Mouse (Mus musculus) midbrain, postnatal 0 days (tissue): ENCODE results near the gene Tmem198b. TPM values are rescaled to one million over a fixed set of nuclear protein-coding genes. Genes with fewer than 3 reads are reported as not detected.
A peak's percentile ranks its signal among the peaks of the same experiment; 100 is the strongest.

Source experiments
- ATAC-seq: fragments of 200-750 bp; cut with Nextera tagmentation; 2 replicates; pipeline ENCODE4 v1.8.0; 2017; ENCODE audit warnings: moderate number of reproducible peaks, mild to moderate bottlenecking, moderate TSS enrichment, moderate library complexity; ENCODE audit not compliant: low FRiP score
- DNase-seq: peaks from one replicate; pipeline ENCODE4 v3.0.0-alpha.2; 2015; ENCODE audit warnings: low spot score
- H3K27ac ChIP-seq: fragments of 300-500 bp; sonication (generic); 2 replicates; pipeline ENCODE4 v1.5.1; 2014; ENCODE audit warnings: low read depth, mild to moderate bottlenecking, low read length, mixed read lengths
- H3K27me3 ChIP-seq: fragments of 300-500 bp; sonication (generic); 2 replicates; pipeline ENCODE4 v1.6.1; 2014; ENCODE audit warnings: low read length, control low read depth, mixed read lengths; ENCODE audit not compliant: insufficient read depth
- H3K36me3 ChIP-seq: fragments of 300-500 bp; sonication (generic); 2 replicates; pipeline ENCODE4 v1.6.1; 2014; ENCODE audit warnings: low read length, control low read depth, mixed read lengths; ENCODE audit not compliant: insufficient read depth
- H3K4me1 ChIP-seq: fragments of 300-500 bp; sonication (generic); 2 replicates; pipeline ENCODE4 v1.6.1; 2014; ENCODE audit warnings: mild to moderate bottlenecking, control low read depth, antibody characterized with exemption, low read length, mixed read lengths; ENCODE audit not compliant: insufficient read depth
- H3K4me2 ChIP-seq: fragments of 300-500 bp; sonication (generic); 2 replicates; pipeline ENCODE4 v1.6.1; 2014; ENCODE audit warnings: low read depth, mild to moderate bottlenecking, low read length, mixed read lengths; ENCODE audit not compliant: poor library complexity, severe bottlenecking
- H3K4me3 ChIP-seq: fragments of 300-500 bp; sonication (generic); 2 replicates; pipeline ENCODE4 v1.5.1; 2014; ENCODE audit warnings: low read depth, mild to moderate bottlenecking, low read length, moderate library complexity
- H3K9ac ChIP-seq: fragments of 300-500 bp; sonication (generic); replicated peaks from 2 replicates; pipeline ENCODE4 v1.6.1; 2014; ENCODE audit warnings: mild to moderate bottlenecking, low read length, moderate library complexity, mixed read lengths; ENCODE audit not compliant: poor library complexity, severe bottlenecking
- H3K9me3 ChIP-seq: fragments of 300-500 bp; sonication (generic); 2 replicates; pipeline ENCODE4 v1.6.1; 2016; ENCODE audit warnings: low read length, control low read depth
- CTCF ChIP-seq: IDR thresholded peaks from 2 replicates; pipeline ENCODE4 v1.5.1; 2016; ENCODE audit warnings: antibody characterized with exemption, mild to moderate bottlenecking
- WGBS: fragments of 180-500 bp; shearing (Covaris S2); extraction: QIAGEN DNeasy Blood & Tissue Kit; methylation state at CpG from one replicate; pipeline ENCODE4 v1.1.7; 2014; 5-methylcytosine and 5-hydroxymethylcytosine counted together
- polyA plus RNA-seq: library from polyadenylated mRNA; unstranded; fragments of >200 nt; fragmentation: Nextera tagmentation; extraction: Ambion mirVana; gene quantifications from 2 replicates; pipeline ENCODE4 v1.2.1, GENCODE M21; 2015
- total RNA-seq: library from RNA; depleted of rRNA; stranded (reverse); fragments of >200 nt; gene quantifications from 2 replicates; pipeline ENCODE4 v1.2.3, GENCODE M21; 2014; rRNA removed

Tmem198b gene
- total RNA-seq (18.6 and 21.8 TPM in 2 replicates), polyA plus RNA-seq (17.1 and 18.9 TPM in 2 replicates)

DNA sequence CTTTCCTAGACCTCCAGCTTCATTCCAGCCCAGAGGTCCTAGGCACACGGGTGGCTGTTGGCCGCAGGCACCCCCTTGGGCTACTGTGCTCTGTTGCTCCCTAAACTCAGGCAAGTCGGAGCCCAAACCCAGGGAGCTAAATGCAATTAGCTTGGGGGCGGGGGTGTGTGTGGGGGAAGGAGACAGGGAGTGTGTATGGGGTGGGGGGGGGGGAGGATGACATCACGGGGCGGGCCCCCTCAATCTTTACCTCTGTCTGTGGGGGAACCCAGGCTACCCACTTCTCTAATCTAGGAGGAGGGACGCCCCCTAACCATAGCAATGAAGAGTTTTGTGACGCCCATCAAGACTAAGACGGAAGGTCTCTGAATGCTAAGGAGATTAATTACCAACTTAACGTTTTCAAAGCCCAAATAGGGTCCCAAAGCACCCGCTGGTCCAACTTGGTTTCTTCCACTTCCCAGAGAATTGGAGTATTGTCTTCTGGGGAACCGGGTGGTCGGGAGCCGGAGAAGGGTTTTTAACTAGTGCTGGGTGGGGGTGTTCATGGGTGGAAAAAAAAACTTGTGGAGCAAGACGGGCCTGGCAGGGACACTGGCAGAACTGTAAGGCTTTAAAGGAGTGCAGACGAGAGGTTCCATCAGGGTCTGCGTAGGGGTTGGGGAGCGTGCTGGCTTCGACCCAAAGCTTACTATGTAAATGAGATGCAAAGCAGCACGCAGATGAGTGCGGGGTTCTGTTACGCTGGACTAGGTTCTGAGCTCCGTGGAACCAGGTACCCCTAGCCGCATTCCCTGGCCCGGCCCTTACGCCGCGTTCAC is at the start of gene Tmem198b:
Gene Tmem198b, minus strand, starts transcription at position 100 of the 821 bp plus-strand sequence.
- DNase-seq (peak; percentile 79), ATAC-seq (peak; percentile 68)
- under 1% methylated on average over 26 of the region's 28 CpGs for WGBS
- peak within 1 kb of the TSS; percentile 85 for H3K4me3 ChIP-seq
- H3K27ac ChIP-seq: peak within 1 kb of the TSS; percentile 96
- peaks cover 28% of the 10 kb centered on the region for H3K4me1 ChIP-seq
- H3K36me3 ChIP-seq: peaks cover 14% of the 10 kb centered on the region; the same call in 1 of the 2 replicates
- TF ChIP-seq CTCF: no peak
- H3K9me3 ChIP-seq: no peaks in the 10 kb centered on the region
- no peaks in the 10 kb centered on the region for H3K27me3 ChIP-seq
- H3K9ac ChIP-seq: peak within 1 kb of the TSS; percentile 87
- peak within 1 kb of the TSS; percentile 77 for H3K4me2 ChIP-seq

DNA sequence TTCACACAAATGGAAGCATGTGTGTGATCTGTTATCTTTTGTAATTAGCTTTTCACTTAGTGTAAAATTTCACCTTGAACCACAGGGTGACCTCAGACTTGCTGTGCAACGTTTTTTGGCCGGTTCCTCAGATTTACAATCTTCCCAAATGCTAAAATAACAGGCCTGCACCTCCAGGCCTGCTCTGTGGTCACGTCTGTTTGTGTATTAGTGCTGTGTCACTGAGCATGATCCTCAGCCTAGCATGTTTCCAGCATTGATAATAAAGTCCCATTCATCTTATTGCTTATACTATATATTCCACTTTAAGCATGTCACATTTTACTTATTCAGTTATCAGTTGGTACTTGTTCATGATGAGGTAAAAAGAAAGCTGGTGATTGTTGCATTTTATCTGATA is 46.2 kb upstream of the Tmem198b start:
- WGBS: 76% methylated on average over 3 of the region's 3 CpGs
- Histone ChIP-seq H3K9me3 (no peaks in the 10 kb centered on the region), H3K27ac (no peak overlapping the region), H3K4me3 (no peak overlapping the region), H3K4me2 (no peak overlapping the region), H3K27me3 (no peaks in the 10 kb centered on the region), H3K9ac (no peak overlapping the region), H3K36me3 (no peaks in the 10 kb centered on the region; the same call in 1 of the 2 replicates), H3K4me1 (no peaks in the 10 kb centered on the region)
- TF ChIP-seq CTCF: no peak
- no peak for ATAC-seq
- DNase-seq: no peak

DNA sequence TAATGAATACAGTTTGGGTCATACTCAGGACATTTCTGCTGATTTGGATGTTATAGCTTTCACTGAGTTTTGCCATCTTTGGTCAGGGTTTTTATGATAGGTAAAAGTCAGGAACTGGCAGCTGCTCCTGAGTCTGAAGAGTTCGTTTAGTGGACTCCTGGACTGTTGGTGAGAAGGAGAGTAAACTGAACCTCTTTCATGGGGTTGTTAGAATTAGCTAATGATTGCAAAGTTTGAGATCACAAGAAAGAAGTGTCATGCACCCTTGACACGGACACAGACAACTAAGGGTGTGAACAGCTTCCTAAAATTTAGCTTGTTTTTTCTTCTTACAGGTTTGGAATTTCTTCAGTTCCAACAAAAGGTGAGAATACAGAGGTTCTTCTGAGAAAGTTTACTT is 44.3 kb upstream of the Tmem198b start:
- Histone ChIP-seq H3K4me2 (no peak overlapping the region), H3K4me3 (no peak overlapping the region), H3K4me1 (no peaks in the 10 kb centered on the region), H3K9ac (no peak overlapping the region), H3K27ac (no peak overlapping the region), H3K9me3 (no peaks in the 10 kb centered on the region), H3K36me3 (no peaks in the 10 kb centered on the region; the same call in 1 of the 2 replicates), H3K27me3 (no peaks in the 10 kb centered on the region)
- ATAC-seq (no peak), DNase-seq (no peak)
- WGBS: 81% methylated on average over 2 of the region's 2 CpGs
- no peak for TF ChIP-seq CTCF

DNA sequence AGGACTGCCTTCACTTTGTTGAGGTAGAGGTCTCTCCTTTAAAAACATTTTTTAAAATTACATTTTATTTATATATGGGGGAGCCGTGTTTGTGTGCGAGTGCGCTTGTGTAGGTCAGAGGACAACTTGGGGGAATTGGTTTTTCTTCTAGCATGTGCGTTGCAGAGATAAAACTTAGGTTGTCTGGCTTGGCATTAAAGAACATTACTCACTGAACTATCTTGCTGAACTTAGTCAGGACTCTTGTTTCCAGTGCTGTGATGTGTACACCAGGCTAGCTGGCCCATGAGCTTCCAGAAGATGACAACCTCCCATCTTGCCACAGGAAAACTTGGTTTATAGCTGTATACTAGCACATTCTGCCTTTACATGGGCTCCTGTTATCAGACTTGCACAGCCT is 42.5 kb upstream of the Tmem198b start:
- Histone ChIP-seq H3K4me3 (no peak overlapping the region), H3K4me1 (no peaks in the 10 kb centered on the region), H3K9ac (no peak overlapping the region), H3K27ac (no peak overlapping the region), H3K4me2 (no peak overlapping the region), H3K36me3 (peaks cover 3% of the 10 kb centered on the region; the same call in 1 of the 2 replicates), H3K9me3 (no peaks in the 10 kb centered on the region), H3K27me3 (no peaks in the 10 kb centered on the region)
- WGBS: 94% methylated on average over 4 of the region's 4 CpGs
- no peak for ATAC-seq
- no peak for TF ChIP-seq CTCF
- DNase-seq: no peak

DNA sequence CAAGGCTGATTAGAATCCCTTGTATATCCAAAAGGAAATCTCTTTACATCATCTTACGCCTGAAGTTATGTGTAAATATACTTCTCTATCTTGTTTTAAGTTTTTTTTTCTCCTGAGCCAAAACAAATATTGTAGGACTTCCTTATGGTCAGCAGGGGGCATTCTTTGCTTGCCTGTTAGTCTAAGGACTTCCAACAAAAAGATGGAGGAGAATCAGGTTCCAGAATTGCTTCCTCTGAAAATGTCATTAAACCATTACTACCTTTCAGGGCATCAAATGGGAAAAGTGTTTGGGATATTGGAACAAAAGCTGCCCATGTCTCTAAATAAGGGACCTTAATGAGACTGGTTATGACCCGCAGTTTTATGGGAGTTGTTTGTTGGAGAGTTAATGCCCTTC is 41.3 kb upstream of the Tmem198b start:
- Histone ChIP-seq H3K4me1 (no peaks in the 10 kb centered on the region), H3K9me3 (no peaks in the 10 kb centered on the region), H3K27me3 (no peaks in the 10 kb centered on the region), H3K9ac (no peak overlapping the region), H3K4me3 (no peak overlapping the region), H3K36me3 (peaks cover 4% of the 10 kb centered on the region), H3K4me2 (no peak overlapping the region), H3K27ac (no peak overlapping the region)
- TF ChIP-seq CTCF: peak; percentile 77
- DNase-seq: peak; percentile 75
- no peak for ATAC-seq
- 60% methylated on average over 2 of the region's 2 CpGs for WGBS

DNA sequence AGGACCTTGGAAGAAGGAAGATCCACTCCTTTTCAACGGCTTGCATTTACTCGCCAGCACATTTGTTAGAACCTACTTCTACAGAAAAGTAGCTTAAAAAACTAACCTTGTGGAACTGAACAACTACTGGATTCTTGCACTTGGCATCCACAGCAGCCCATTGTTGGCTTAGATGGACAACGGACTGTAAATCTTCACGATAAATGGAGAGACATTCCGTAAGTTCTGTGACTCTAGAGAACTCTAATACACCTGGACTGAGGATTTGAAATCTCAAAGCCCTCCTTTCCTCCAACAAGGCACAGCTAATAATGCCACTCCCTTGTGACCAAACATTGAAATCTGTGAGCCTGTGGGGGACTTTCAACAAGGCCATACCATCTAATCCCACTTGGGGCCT is 39.1 kb upstream of the Tmem198b start:
- no peaks in the 10 kb centered on the region for H3K9me3 ChIP-seq
- no peaks in the 10 kb centered on the region for H3K4me1 ChIP-seq
- DNase-seq (no peak), ATAC-seq (no peak)
- no peak overlapping the region for H3K27ac ChIP-seq
- H3K9ac ChIP-seq: no peak overlapping the region
- no peak overlapping the region for H3K4me2 ChIP-seq
- 94% methylated on average over 5 of the region's 5 CpGs for WGBS
- H3K36me3 ChIP-seq: peaks cover 5% of the 10 kb centered on the region
- no peak for TF ChIP-seq CTCF
- H3K4me3 ChIP-seq: no peak overlapping the region
- H3K27me3 ChIP-seq: no peaks in the 10 kb centered on the region
